Mouse (Mus musculus): ENCODE data around the gene Nav1.
A peak's percentile ranks its signal among the peaks of the same experiment; 100 is the strongest.

Nav1 gene

GRCm38 (mm10) chr1:135607019-135607418 is at the start of gene Nav1:
Gene Nav1 (minus strand): TSS chr1:135607295.
- no peak for DNase-seq

- DNase-seq: no peak
Measured at GRCm38 (mm10) chr1:135653909-135654308, 46.8 kb upstream of the Nav1 start.

GRCm38 (mm10) chr1:135645459-135646195 is 38.5 kb upstream of the Nav1 start:
- DNase-seq: no peak

GRCm38 (mm10) chr1:135644110-135644509 is 37.0 kb upstream of the Nav1 start:
- DNase-seq: peak; percentile 57

- DNase-seq: no peak
Measured at GRCm38 (mm10) chr1:135643691-135644090, 36.6 kb upstream of the Nav1 start.

- no peak for DNase-seq
Measured at GRCm38 (mm10) chr1:135639853-135640252, 32.8 kb upstream of the Nav1 start.

GRCm38 (mm10) chr1:135639093-135639492 is 32.0 kb upstream of the Nav1 start:
- DNase-seq: no peak

GRCm38 (mm10) chr1:135637574-135638008 is 30.5 kb upstream of the Nav1 start:
- DNase-seq: no peak

GRCm38 (mm10) chr1:135636111-135636511 is 29.0 kb upstream of the Nav1 start:
- DNase-seq: no peak

GRCm38 (mm10) chr1:135635323-135636064 is 28.4 kb upstream of the Nav1 start:
- no peak for DNase-seq

- no peak for DNase-seq
Measured at GRCm38 (mm10) chr1:135634791-135635190, 27.7 kb upstream of the Nav1 start.

GRCm38 (mm10) chr1:135633884-135634283 is 26.8 kb upstream of the Nav1 start:
- DNase-seq: no peak

GRCm38 (mm10) chr1:135633478-135633877 is 26.4 kb upstream of the Nav1 start:
- DNase-seq: no peak

GRCm38 (mm10) chr1:135632199-135632598 is 25.1 kb upstream of the Nav1 start:
- DNase-seq: no peak

GRCm38 (mm10) chr1:135631515-135631914 is 24.4 kb upstream of the Nav1 start:
- peak; percentile 27 for DNase-seq

GRCm38 (mm10) chr1:135629846-135630245 is 22.8 kb upstream of the Nav1 start:
- no peak for DNase-seq

- DNase-seq: no peak
Measured at GRCm38 (mm10) chr1:135626218-135626617, 19.1 kb upstream of the Nav1 start.

- DNase-seq: no peak
Measured at GRCm38 (mm10) chr1:135625741-135626140, 18.6 kb upstream of the Nav1 start.

GRCm38 (mm10) chr1:135624646-135625045 is 17.6 kb upstream of the Nav1 start:
- no peak for DNase-seq

- DNase-seq: no peak
Measured at GRCm38 (mm10) chr1:135623136-135623535, 16.0 kb upstream of the Nav1 start.

- DNase-seq: no peak
Measured at GRCm38 (mm10) chr1:135621307-135621706, 14.2 kb upstream of the Nav1 start.

- DNase-seq: no peak
Measured at GRCm38 (mm10) chr1:135619932-135620391, 12.9 kb upstream of the Nav1 start.

- DNase-seq: no peak
Measured at GRCm38 (mm10) chr1:135619130-135619529, 12.0 kb upstream of the Nav1 start.

- no peak for DNase-seq
Measured at GRCm38 (mm10) chr1:135617344-135617743, 10.2 kb upstream of the Nav1 start.
